ENCODE assay signal across 1 mouse cellular context in the genomic region with DNA sequence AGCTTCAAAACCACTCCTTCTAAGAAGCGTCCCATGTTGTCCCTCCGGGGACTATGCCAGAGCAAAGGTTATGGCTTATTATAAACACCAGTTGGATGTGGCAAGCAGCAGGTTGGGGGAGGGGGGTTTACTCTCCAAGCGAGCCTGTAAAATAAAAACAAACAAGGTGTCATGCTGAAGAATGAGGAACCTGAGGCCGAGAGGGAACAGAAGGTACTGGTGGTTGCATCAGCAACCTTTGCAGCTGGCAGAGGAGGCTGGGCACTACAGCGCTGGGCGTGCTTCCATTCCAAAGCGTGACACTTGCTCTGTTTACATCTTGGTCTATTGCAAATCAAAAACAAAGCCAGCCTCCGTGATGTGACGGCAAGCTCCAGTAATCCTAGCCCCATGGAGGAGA.
TF ChIP-seq lines count a peak whose summit lies in the region.

No protein-coding gene starts in this region.

TF ChIP-seq in CH12.LX, 34 proteins besides CTCF, POLR2A, EP300 and RAD21 (continued from another document):
- peak; percentile 45 for TF ChIP-seq ETS1 (conservative IDR thresholded peaks at IDR 0.05; ENCODE audit: low read depth, low read length)
- TF ChIP-seq ELF1 (IDR thresholded peaks at IDR 0.05; ENCODE audit: low read depth, low read length): no peak
- peak; percentile 54 for TF ChIP-seq BHLHE40 (IDR thresholded peaks at IDR 0.05; ENCODE audit: low read depth, low read length)
- no peak for TF ChIP-seq UBTF (IDR thresholded peaks at IDR 0.05; ENCODE audit: low read depth, low read length)
- TF ChIP-seq ZKSCAN1 (IDR thresholded peaks at IDR 0.05; ENCODE audit: borderline replicate concordance, low read depth, low read length): no peak
- TF ChIP-seq RCOR1 (conservative IDR thresholded peaks at IDR 0.05; ENCODE audit: low read depth, low read length): 0 out of 2 replicates have a peak, but pooled peaks have one; percentile 41
- TF ChIP-seq CHD2 (IDR thresholded peaks at IDR 0.05; ENCODE audit: low read length): no peak
- no peak for TF ChIP-seq USF2 (conservative IDR thresholded peaks at IDR 0.05; ENCODE audit: low read depth, low read length)
- TF ChIP-seq MYC (IDR thresholded peaks at IDR 0.05; ENCODE audit: low read depth, low read length): peak; percentile 39; the same call in 1 of the 2 replicates
- TF ChIP-seq HCFC1 (IDR thresholded peaks at IDR 0.05; ENCODE audit: low read depth, low read length): peak; percentile 48
- TF ChIP-seq CHD1 (IDR thresholded peaks at IDR 0.05; ENCODE audit: low read depth, low read length): peak; percentile 43; the same call in 1 of the 2 replicates
